Mouse (Mus musculus): Measurements from ENCODE around the gene Lpp. TPM values are rescaled to one million over a fixed set of nuclear protein-coding genes. Genes with fewer than 3 reads are reported as not detected.

Gene Lpp
- total RNA-seq, 4 experiments from 2014 or later: 6.2 to 7.6 (median 6.8) TPM

GRCm38 (mm10) chr16:24659049-24659448, 265.7 kb downstream of the Lpp start:
- no peak for DNase-seq (ENCODE audit: low spot score in 2 of 2)

- no peak for DNase-seq (ENCODE audit: low spot score in 2 of 2)
Observed at GRCm38 (mm10) chr16:24664131-24664530, 270.8 kb downstream of the Lpp start.

GRCm38 (mm10) chr16:24669718-24670460, 276.6 kb downstream of the Lpp start:
- DNase-seq (ENCODE audit: low spot score in 2 of 2): no peak

GRCm38 (mm10) chr16:24678942-24679341, 285.6 kb downstream of the Lpp start:
- DNase-seq (ENCODE audit: low spot score in 2 of 2): no peak

GRCm38 (mm10) chr16:24695062-24695461, 301.8 kb downstream of the Lpp start:
- no peak for DNase-seq (ENCODE audit: low spot score in 2 of 2)

GRCm38 (mm10) chr16:24704215-24704614, 310.9 kb downstream of the Lpp start:
- DNase-seq (ENCODE audit: low spot score in 2 of 2): no peak

- DNase-seq (ENCODE audit: low spot score in 2 of 2): no peak
Observed at GRCm38 (mm10) chr16:24723641-24724040, 330.3 kb downstream of the Lpp start.

- no peak for DNase-seq (ENCODE audit: low spot score in 2 of 2)
Observed at GRCm38 (mm10) chr16:24732751-24733150, 339.4 kb downstream of the Lpp start.

GRCm38 (mm10) chr16:24733321-24733720, 340.0 kb downstream of the Lpp start:
- no peak for DNase-seq (ENCODE audit: low spot score in 2 of 2)

- no peak for DNase-seq (ENCODE audit: low spot score in 2 of 2)
Observed at GRCm38 (mm10) chr16:24735754-24736153, 342.4 kb downstream of the Lpp start.

- no peak for DNase-seq (ENCODE audit: low spot score in 2 of 2)
Observed at GRCm38 (mm10) chr16:24737362-24738057, 344.2 kb downstream of the Lpp start.

GRCm38 (mm10) chr16:24740714-24741113, 347.4 kb downstream of the Lpp start:
- DNase-seq (ENCODE audit: low spot score in 2 of 2): no peak

GRCm38 (mm10) chr16:24749816-24750215, 356.5 kb downstream of the Lpp start:
- no peak for DNase-seq (ENCODE audit: low spot score in 2 of 2)

- DNase-seq (ENCODE audit: low spot score in 2 of 2): no peak
Observed at GRCm38 (mm10) chr16:24756141-24756540, 362.8 kb downstream of the Lpp start.

- DNase-seq (ENCODE audit: low spot score in 2 of 2): no peak
Observed at GRCm38 (mm10) chr16:24766051-24766450, 372.7 kb downstream of the Lpp start.

- no peak for DNase-seq (ENCODE audit: low spot score in 2 of 2)
Observed at GRCm38 (mm10) chr16:24766596-24766995, 373.3 kb downstream of the Lpp start.

GRCm38 (mm10) chr16:24777053-24777452, 383.7 kb downstream of the Lpp start:
- DNase-seq (ENCODE audit: low spot score in 2 of 2): no peak

- no peak for DNase-seq (ENCODE audit: low spot score in 2 of 2)
Observed at GRCm38 (mm10) chr16:24778432-24779274, 385.3 kb downstream of the Lpp start.

GRCm38 (mm10) chr16:24780545-24780944, 387.2 kb downstream of the Lpp start:
- no peak for DNase-seq (ENCODE audit: low spot score in 2 of 2)

- DNase-seq (ENCODE audit: low spot score in 2 of 2): no peak
Observed at GRCm38 (mm10) chr16:24781922-24782321, 388.6 kb downstream of the Lpp start.

GRCm38 (mm10) chr16:24785651-24786050, 392.3 kb downstream of the Lpp start:
- DNase-seq (ENCODE audit: low spot score in 2 of 2): no peak

- DNase-seq (ENCODE audit: low spot score in 2 of 2): no peak
Observed at GRCm38 (mm10) chr16:24788973-24789372, 395.7 kb downstream of the Lpp start.
